Mouse (Mus musculus) mouse trophoblast stem cell (cell line): ENCODE results near the gene Itgb1bp1.

Experiments
- in situ Hi-C, 2 experiments: fragments of 300-500 bp; cut with MseI, MboI; formaldehyde crosslinking; loops; 2 replicates in 1 of 2; 3 replicates in 1 of 2; pipeline ENCODE4 v1.15.1; 2025

The Itgb1bp1 gene

GRCm38 (mm10) chr12:21286243-21286622 is at the start of gene Itgb1bp1:
Gene Itgb1bp1 (minus strand): TSS chr12:21286284.
- in situ Hi-C loops = no loop called here

DNA sequence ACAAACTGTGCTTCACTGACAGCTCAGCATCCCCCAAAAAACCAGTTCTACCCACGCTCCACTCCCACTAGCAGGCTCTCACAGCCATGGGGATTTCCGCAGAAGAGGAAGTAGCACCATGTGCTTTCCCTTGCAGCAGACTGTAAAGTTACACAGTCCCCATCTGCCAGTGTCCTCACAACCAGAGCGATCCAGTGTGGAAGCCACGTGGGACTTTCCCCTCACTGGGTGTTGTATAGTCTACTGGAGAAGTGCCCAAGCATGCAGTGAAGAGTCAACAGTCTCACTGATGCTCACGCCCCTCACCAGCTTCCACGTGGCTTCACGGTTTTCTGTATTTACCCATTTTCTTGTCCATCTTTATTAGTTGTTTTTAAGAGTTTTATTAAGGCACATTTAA is 49.8 kb upstream of the Itgb1bp1 start:
- in situ Hi-C loops = no loop called here

- in situ Hi-C loops = no loop called here
Observed at GRCm38 (mm10) chr12:21333766-21334165, 47.7 kb upstream of the Itgb1bp1 start.

- in situ Hi-C loops = no loop called here
Observed at GRCm38 (mm10) chr12:21333021-21333420, 46.9 kb upstream of the Itgb1bp1 start.

- in situ Hi-C loops = no loop called here
Observed at GRCm38 (mm10) chr12:21331711-21332110, 45.6 kb upstream of the Itgb1bp1 start.

DNA sequence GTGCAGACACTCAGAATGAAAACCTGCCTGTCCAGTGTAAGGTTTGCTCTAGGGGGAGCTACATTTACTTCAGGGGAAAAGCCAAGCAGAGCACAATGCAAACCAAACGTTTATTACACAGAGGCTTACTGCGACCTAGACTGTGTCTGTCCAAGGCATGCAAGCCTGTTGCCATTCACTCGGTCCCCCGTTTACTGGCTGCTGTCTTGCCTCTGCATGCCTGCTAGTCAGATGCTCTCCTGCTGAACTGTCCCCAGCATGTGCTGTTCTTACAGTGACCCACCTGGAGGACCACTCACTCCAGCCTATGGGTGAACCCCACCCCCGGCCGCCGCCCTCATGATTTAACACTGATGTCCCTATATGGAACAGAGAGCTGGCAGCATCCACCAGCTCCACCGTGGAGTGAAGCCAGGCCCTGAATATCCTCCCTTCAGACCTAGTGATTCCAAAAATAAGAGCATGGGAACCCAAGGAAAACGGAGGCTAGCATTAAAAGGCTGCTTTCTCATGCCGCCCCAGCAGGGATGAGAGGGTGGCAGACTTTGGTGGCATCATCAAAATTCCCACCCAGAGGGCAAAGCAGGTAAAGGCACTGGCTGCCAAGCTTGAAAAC is 45.0 kb upstream of the Itgb1bp1 start:
- in situ Hi-C loops = no loop called here

GRCm38 (mm10) chr12:21329661-21330400 is 43.7 kb upstream of the Itgb1bp1 start:
- in situ Hi-C loops = no loop called here

DNA sequence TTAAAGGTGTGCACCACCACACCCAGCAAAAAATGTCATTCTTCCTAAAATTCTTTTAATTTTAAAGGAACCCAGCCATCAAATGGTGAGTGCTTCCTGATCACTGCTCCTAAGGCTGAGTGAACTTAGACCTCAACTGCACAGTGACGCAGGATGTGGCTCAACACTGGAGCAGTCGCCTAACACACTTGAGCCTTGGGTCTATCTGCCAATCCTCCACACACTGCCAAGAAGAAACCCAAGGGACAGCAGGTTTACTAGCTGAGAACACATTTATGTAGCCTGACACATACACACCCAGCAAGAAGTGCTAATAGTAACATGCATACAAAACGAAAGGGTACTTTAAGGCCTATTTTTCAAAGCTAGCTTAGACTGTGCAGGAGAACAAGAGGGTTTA is 40.2 kb upstream of the Itgb1bp1 start:
- in situ Hi-C loops = no loop called here

DNA sequence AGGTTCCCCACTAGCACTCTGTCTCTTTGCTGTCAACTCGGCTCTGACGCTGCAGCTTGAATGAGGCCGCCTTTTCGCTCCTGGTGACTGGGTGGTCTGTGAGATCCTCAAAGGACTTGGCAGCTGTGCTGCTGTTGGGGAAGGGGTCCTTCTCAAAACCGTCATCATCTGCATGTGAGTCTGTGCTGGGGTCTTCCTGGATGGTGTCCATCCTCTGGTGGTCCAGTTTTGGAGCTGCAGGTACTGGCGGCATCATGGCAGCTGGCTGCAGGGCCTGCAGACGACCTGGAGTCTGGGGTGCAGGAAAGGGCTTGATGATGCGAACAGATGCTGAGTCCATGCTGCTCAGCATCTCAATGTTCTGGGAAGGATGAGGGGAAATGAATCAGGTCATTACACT is 39.2 kb upstream of the Itgb1bp1 start:
- in situ Hi-C loops = no loop called here

DNA sequence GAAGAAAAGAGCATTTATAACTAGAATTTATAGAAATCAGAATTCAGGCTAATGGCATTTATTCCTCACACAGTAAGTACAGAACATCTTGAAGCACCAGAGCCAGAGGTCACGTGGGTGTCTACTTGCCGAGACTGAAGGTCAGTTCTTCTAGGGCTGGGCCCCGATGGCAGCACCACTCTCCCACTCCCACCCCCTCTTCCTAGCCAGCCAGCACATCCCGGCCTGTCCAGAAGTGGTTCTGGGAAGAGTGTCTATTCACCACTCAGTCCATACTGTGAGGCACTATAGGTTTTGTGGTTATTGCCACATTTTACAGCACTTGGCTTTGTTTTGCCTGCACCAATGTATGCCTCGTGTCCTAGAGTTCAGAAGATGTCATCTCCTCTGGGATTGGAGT is 38.0 kb upstream of the Itgb1bp1 start:
- in situ Hi-C loops = no loop called here

DNA sequence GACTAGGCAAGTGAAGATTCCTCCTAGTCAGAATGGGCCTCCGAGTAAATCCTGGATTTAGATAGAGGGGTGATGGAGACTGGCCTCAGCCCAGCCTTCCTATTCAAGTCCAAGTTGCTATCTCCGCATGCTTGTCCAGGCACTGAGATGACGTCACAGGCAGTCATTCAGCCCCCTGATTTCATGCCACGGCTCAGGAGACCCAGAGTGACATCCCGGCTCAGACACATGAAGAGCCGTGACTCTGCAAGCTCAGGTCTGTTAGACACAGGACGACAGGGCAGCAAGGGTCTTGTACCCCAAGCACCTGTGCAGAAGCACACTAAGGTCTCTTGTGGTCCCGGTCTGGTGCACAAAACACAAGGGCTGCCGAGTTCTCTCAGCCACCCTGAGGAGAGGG is 36.8 kb upstream of the Itgb1bp1 start:
- in situ Hi-C loops = no loop called here

- in situ Hi-C loops = no loop called here
Observed at GRCm38 (mm10) chr12:21322296-21322695, 36.2 kb upstream of the Itgb1bp1 start.

- in situ Hi-C loops = no loop called here
Observed at GRCm38 (mm10) chr12:21321170-21321569, 35.1 kb upstream of the Itgb1bp1 start.

- in situ Hi-C loops = no loop called here
Observed at GRCm38 (mm10) chr12:21320317-21320716, 34.2 kb upstream of the Itgb1bp1 start.

GRCm38 (mm10) chr12:21318143-21318895 is 32.2 kb upstream of the Itgb1bp1 start:
- in situ Hi-C loops = no loop called here

- in situ Hi-C loops = no loop called here
Observed at GRCm38 (mm10) chr12:21316869-21317265, 30.8 kb upstream of the Itgb1bp1 start.

- in situ Hi-C loops = no loop called here
Observed at GRCm38 (mm10) chr12:21315923-21316868, 30.1 kb upstream of the Itgb1bp1 start, which contains the start of gene Iah1. Gene Iah1 (plus strand): TSS chr12:21316389.

- in situ Hi-C loops = no loop called here
Observed at GRCm38 (mm10) chr12:21312201-21312600, 26.1 kb upstream of the Itgb1bp1 start.

- in situ Hi-C loops = no loop called here
Observed at GRCm38 (mm10) chr12:21306721-21307120, 20.6 kb upstream of the Itgb1bp1 start.

DNA sequence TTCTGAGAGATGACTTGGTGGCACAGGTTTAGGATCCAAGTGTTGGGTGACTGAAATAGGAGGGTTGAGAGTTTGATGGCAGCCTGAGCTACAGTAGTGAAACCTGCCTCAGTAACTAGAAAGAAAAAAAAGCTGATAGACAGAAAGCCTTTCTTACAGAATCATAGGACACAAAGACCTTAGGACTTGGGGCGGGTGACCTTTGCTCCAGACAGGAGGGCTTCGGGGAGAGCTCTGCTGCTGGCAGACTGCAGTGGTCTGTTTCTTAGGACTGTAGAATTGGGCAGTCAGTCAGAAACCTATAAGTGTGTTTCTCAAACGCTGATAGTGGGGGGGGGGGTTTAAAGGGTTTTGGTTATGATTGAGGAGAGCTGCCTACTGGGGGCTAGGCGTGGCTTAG is 19.7 kb upstream of the Itgb1bp1 start:
- in situ Hi-C loops = no loop called here

- in situ Hi-C loops = no loop called here
Observed at GRCm38 (mm10) chr12:21302361-21302783, 16.3 kb upstream of the Itgb1bp1 start.
